Mouse (Mus musculus) bone marrow, adult 2 months (tissue): ENCODE measurements around the gene Phf21b.

ENCODE experiments used
- CTCF ChIP-seq: fragments of 200-500 bp; IDR thresholded peaks from 2 replicates; pipeline ENCODE4 v1.5.1; 2011; ENCODE audit warnings: low read length, control low read depth; ENCODE audit not compliant: control insufficient read depth, insufficient read depth
- POLR2A ChIP-seq: fragments of 200-500 bp; IDR thresholded peaks from 2 replicates; pipeline ENCODE4 v1.6.1; 2011; ENCODE audit warnings: low read depth, mild to moderate bottlenecking, control low read depth, low read length, borderline replicate concordance; ENCODE audit not compliant: control insufficient read depth

- no peak for TF ChIP-seq POLR2A
- no peak for TF ChIP-seq CTCF
Observed at GRCm38 (mm10) chr15:84873079-84873478, 17.2 kb upstream of the Phf21b start.
